9 mouse cellular contexts compared by ENCODE assay signal in genomic region chr7:16890536-16890935, GRCm38 (mm10). TPM values are rescaled to one million over a fixed set of nuclear protein-coding genes. Genes with fewer than 3 reads are reported as not detected.
DNase-seq lines count a peak whose midpoint lies in the region; ATAC-seq and TF ChIP-seq lines count a peak whose summit lies in the region.
"Had no signal": no experiment of that assay in that cellular context is flagged by ENCODE, and none has a peak within 500 bp of the region (broad histone marks: within the 10 kb centered on the region; RNA-seq: fewer than 3 reads in every experiment).

No protein-coding gene starts in this region.

- H3K27ac ChIP-seq in embryonic facial prominence, embryonic 14.5 days (replicated peaks; ENCODE audit: low read depth, low read length) = peak overlapping the region; percentile 93
- no peak overlapping the region for H3K27ac ChIP-seq in hindbrain, embryonic 16.5 days (ENCODE audit: low read depth, low read length)
- peak overlapping the region; percentile 66 for H3K27ac ChIP-seq in lung, postnatal 0 days (ENCODE audit: low read length)

- H3K4me1 ChIP-seq in embryonic facial prominence, embryonic 14.5 days (ENCODE audit: control insufficient read depth, insufficient read depth, low read length) = peaks cover 34% of the 10 kb centered on the region
- peaks cover 21% of the 10 kb centered on the region for H3K4me1 ChIP-seq in hindbrain, embryonic 16.5 days (ENCODE audit: control insufficient read depth, insufficient read depth, low read depth, low read length)
- H3K4me1 ChIP-seq in lung, postnatal 0 days (ENCODE audit: insufficient read depth, low read depth, low read length) = 0 out of 2 replicates have a peak, but pooled peaks cover 3% of the 10 kb centered on the region

- peak overlapping the region; percentile 46; the same call in 1 of the 2 replicates for H3K9ac ChIP-seq in embryonic facial prominence, embryonic 14.5 days (ENCODE audit: low read depth, low read length)
- peak overlapping the region; percentile 23; the same call in 1 of the 2 replicates for H3K9ac ChIP-seq in hindbrain, embryonic 16.5 days (ENCODE audit: low read depth, low read length)
- H3K9ac ChIP-seq in lung, postnatal 0 days (replicated peaks; ENCODE audit: low read depth) = no peak overlapping the region

- H3K9me3 ChIP-seq in embryonic facial prominence, embryonic 14.5 days (ENCODE audit: control insufficient read depth, low read length) = peaks cover 9% of the 10 kb centered on the region; the same call in 1 of the 2 replicates
- peaks cover 6% of the 10 kb centered on the region for H3K9me3 ChIP-seq in hindbrain, embryonic 16.5 days (ENCODE audit: control insufficient read depth, low read length)
- no peaks in the 10 kb centered on the region for H3K9me3 ChIP-seq in lung, postnatal 0 days (ENCODE audit: low read length)

- peaks cover 30% of the 10 kb centered on the region for H3K36me3 ChIP-seq in embryonic facial prominence, embryonic 14.5 days (ENCODE audit: control insufficient read depth, insufficient read depth, low read length)
- H3K36me3 ChIP-seq in hindbrain, embryonic 16.5 days (ENCODE audit: control insufficient read depth, insufficient read depth, low read length) = peaks cover 10% of the 10 kb centered on the region; the same call in 1 of the 2 replicates
- H3K36me3 ChIP-seq in lung, postnatal 0 days (ENCODE audit: insufficient read depth, low read length) = no peaks in the 10 kb centered on the region

- peak overlapping the region; percentile 64 for H3K4me2 ChIP-seq in embryonic facial prominence, embryonic 14.5 days (ENCODE audit: low read depth, low read length)
- H3K4me2 ChIP-seq in hindbrain, embryonic 16.5 days (ENCODE audit: low read length) = no peak overlapping the region
- no peak overlapping the region for H3K4me2 ChIP-seq in lung, postnatal 0 days (replicated peaks; ENCODE audit: low read depth, low read length)

- ATAC-seq in embryonic facial prominence, embryonic 14.5 days (ENCODE audit: low read depth) = no peak
- no peak for ATAC-seq in hindbrain, embryonic 16.5 days
- no peak for ATAC-seq in lung, postnatal 0 days
- no peak for ATAC-seq in megakaryocyte progenitor cell, adult 5-6 weeks (replicated peaks; ENCODE audit: poor library complexity)

- no peaks in the 10 kb centered on the region for H3K27me3 ChIP-seq in embryonic facial prominence, embryonic 14.5 days (replicated peaks; ENCODE audit: control insufficient read depth, insufficient read depth, low read length)
- H3K27me3 ChIP-seq in hindbrain, embryonic 16.5 days (replicated peaks; ENCODE audit: control insufficient read depth, insufficient read depth, low read length) = peaks cover 8% of the 10 kb centered on the region
- peaks cover 24% of the 10 kb centered on the region for H3K27me3 ChIP-seq in lung, postnatal 0 days (replicated peaks; ENCODE audit: insufficient read depth, low read length)

- peak overlapping the region; percentile 39 for H3K4me3 ChIP-seq in embryonic facial prominence, embryonic 14.5 days (ENCODE audit: low read depth, low read length)
- H3K4me3 ChIP-seq in hindbrain, embryonic 16.5 days (ENCODE audit: low read length) = no peak overlapping the region
- no peak overlapping the region for H3K4me3 ChIP-seq in lung, postnatal 0 days (ENCODE audit: low read depth, low read length)

- WGBS in embryonic facial prominence, embryonic 14.5 days = 16% methylated on average over 6 of the region's 6 CpGs
- 50% methylated on average over 6 of the region's 6 CpGs for WGBS in hindbrain, embryonic 16.5 days
- 35% methylated on average over 6 of the region's 6 CpGs for WGBS in lung, postnatal 0 days

- peak; percentile 30 for DNase-seq in gastrocnemius, adult 18-20 months (ENCODE audit: low spot score)
- no peak for DNase-seq in gastrocnemius, postnatal 4 days (ENCODE audit: low spot score in 2 of 2)
- DNase-seq in embryonic facial prominence, embryonic 14.5 days (ENCODE audit: low spot score) = no peak
- DNase-seq in lung, postnatal 0 days (ENCODE audit: low spot score) = peak; percentile 54
- DNase-seq in layer of hippocampus, adult 9-11 months = no peak
- DNase-seq in spleen, postnatal 14 days (ENCODE audit: low spot score in 2 of 2) = no peak

- TF ChIP-seq CTCF in lung, postnatal 0 days (IDR thresholded peaks at IDR 0.05) = no peak

- no peak for TF ChIP-seq EP300 in lung, postnatal 0 days (IDR thresholded peaks at IDR 0.05)

RNA-seq across cellular contexts. Expression of gene Gng8, which starts 1.1 kb away (rescaled TPM):
- under 1 TPM; 0.37 to 0.71 TPM for total RNA-seq in gastrocnemius, adult 18-20 months (2021)
- total RNA-seq in gastrocnemius, postnatal 4 days (2021) = 1 to 10 TPM; 2.6 TPM
- polyA plus RNA-seq in embryonic facial prominence, embryonic 14.5 days (2014; fragmentation: Nextera tagmentation; extraction: Ambion mirVana) = 27.0 and 29.1 TPM in 2 replicates
- polyA plus RNA-seq in hindbrain, embryonic 16.5 days (2015; fragmentation: Nextera tagmentation; extraction: Ambion mirVana) = 1.5 and 1.6 TPM in 2 replicates
- polyA plus RNA-seq in lung, postnatal 0 days (2015; fragmentation: Nextera tagmentation; extraction: Ambion mirVana) = 5.2 and 6.6 TPM in 2 replicates
- not detected in 2 replicates for total RNA-seq in megakaryocyte progenitor cell, adult 5-6 weeks (2015)
- total RNA-seq in megakaryocyte progenitor cell, adult 5-6 weeks (2017) = not detected in 2 replicates

RNA-seq across cellular contexts. Expression of gene Dact3, which starts 15.4 kb away (rescaled TPM):
- total RNA-seq in gastrocnemius, adult 18-20 months (2021) = 1 to 10 TPM in 1 of 2 experiments, under 1 TPM in 1; 0.89 to 1.6 TPM
- total RNA-seq in gastrocnemius, postnatal 4 days (2021) = 10 to 100 TPM; 17.8 to 19.0 TPM
- polyA plus RNA-seq in embryonic facial prominence, embryonic 14.5 days (2014; fragmentation: Nextera tagmentation; extraction: Ambion mirVana) = 7.2 and 7.6 TPM in 2 replicates
- 2.9 and 3.5 TPM in 2 replicates for polyA plus RNA-seq in hindbrain, embryonic 16.5 days (2015; fragmentation: Nextera tagmentation; extraction: Ambion mirVana)
- polyA plus RNA-seq in lung, postnatal 0 days (2015; fragmentation: Nextera tagmentation; extraction: Ambion mirVana) = 4.2 and 4.3 TPM in 2 replicates
- not detected in 2 replicates for total RNA-seq in megakaryocyte progenitor cell, adult 5-6 weeks (2015)
- 0.04 and 0.17 TPM in 2 replicates for total RNA-seq in megakaryocyte progenitor cell, adult 5-6 weeks (2017)

RNA-seq across cellular contexts. Expression of gene Ptgir, which starts 15.8 kb away (rescaled TPM):
- total RNA-seq in gastrocnemius, adult 18-20 months (2021) = 1 to 10 TPM in 1 of 2 experiments, under 1 TPM in 1; 0.39 to 2.2 TPM
- total RNA-seq in gastrocnemius, postnatal 4 days (2021) = 1 to 10 TPM; 2.6 to 3.3 TPM
- polyA plus RNA-seq in embryonic facial prominence, embryonic 14.5 days (2014; fragmentation: Nextera tagmentation; extraction: Ambion mirVana) = 1.8 and 1.9 TPM in 2 replicates
- 0.14 and 0.26 TPM in 2 replicates for polyA plus RNA-seq in hindbrain, embryonic 16.5 days (2015; fragmentation: Nextera tagmentation; extraction: Ambion mirVana)
- polyA plus RNA-seq in lung, postnatal 0 days (2015; fragmentation: Nextera tagmentation; extraction: Ambion mirVana) = 2.0 and 2.4 TPM in 2 replicates
- total RNA-seq in megakaryocyte progenitor cell, adult 5-6 weeks (2015) = 2.1 and 2.6 TPM in 2 replicates
- 1.8 and 4.0 TPM in 2 replicates for total RNA-seq in megakaryocyte progenitor cell, adult 5-6 weeks (2017)
- total RNA-seq: layer of hippocampus, adult 8-10 months had no signal

RNA-seq across cellular contexts. Expression of gene Calm3, which starts 33.4 kb away (rescaled TPM):
- 100 to 1,000 TPM; 334 to 349 TPM for total RNA-seq in gastrocnemius, adult 18-20 months (2021)
- total RNA-seq in gastrocnemius, postnatal 4 days (2021) = 100 to 1,000 TPM; 189 to 234 TPM
- polyA plus RNA-seq in embryonic facial prominence, embryonic 14.5 days (2014; fragmentation: Nextera tagmentation; extraction: Ambion mirVana) = 164 and 189 TPM in 2 replicates
- 419 and 442 TPM in 2 replicates for polyA plus RNA-seq in hindbrain, embryonic 16.5 days (2015; fragmentation: Nextera tagmentation; extraction: Ambion mirVana)
- 61.7 and 63.6 TPM in 2 replicates for polyA plus RNA-seq in lung, postnatal 0 days (2015; fragmentation: Nextera tagmentation; extraction: Ambion mirVana)
- total RNA-seq in megakaryocyte progenitor cell, adult 5-6 weeks (2015) = 125 and 150 TPM in 2 replicates
- total RNA-seq in megakaryocyte progenitor cell, adult 5-6 weeks (2017) = 419 and 440 TPM in 2 replicates

RNA-seq across cellular contexts. Expression of gene Prkd2, which starts 47.8 kb away (rescaled TPM):
- 1 to 10 TPM; 4.9 to 5.9 TPM for total RNA-seq in gastrocnemius, adult 18-20 months (2021)
- total RNA-seq in gastrocnemius, postnatal 4 days (2021) = 10 to 100 TPM; 16.8 to 17.4 TPM
- 14.4 and 16.5 TPM in 2 replicates for polyA plus RNA-seq in embryonic facial prominence, embryonic 14.5 days (2014; fragmentation: Nextera tagmentation; extraction: Ambion mirVana)
- polyA plus RNA-seq in hindbrain, embryonic 16.5 days (2015; fragmentation: Nextera tagmentation; extraction: Ambion mirVana) = 5.2 and 6.5 TPM in 2 replicates
- 26.1 and 29.0 TPM in 2 replicates for polyA plus RNA-seq in lung, postnatal 0 days (2015; fragmentation: Nextera tagmentation; extraction: Ambion mirVana)
- 6.2 and 8.8 TPM in 2 replicates for total RNA-seq in megakaryocyte progenitor cell, adult 5-6 weeks (2015)
- 6.0 and 8.8 TPM in 2 replicates for total RNA-seq in megakaryocyte progenitor cell, adult 5-6 weeks (2017)

Comparison
In these comparisons a context has a peak if more than half of its experiments do, and no peak if none do; other contexts are left out.
1. DNase-seq: peak in gastrocnemius, adult 18-20 months (single experiment) and lung, postnatal 0 days (single experiment); none in gastrocnemius, postnatal 4 days (0 of 2), embryonic facial prominence, embryonic 14.5 days (single experiment), layer of hippocampus, adult 9-11 months (single experiment) and spleen, postnatal 14 days (0 of 2).
2. RNA of gene Dact3, which starts 15.4 kb away (total RNA-seq): 17.8 to 19.0 TPM in gastrocnemius, postnatal 4 days; 0.89 to 1.6 TPM in gastrocnemius, adult 18-20 months and 0.04 to 0.17 TPM in megakaryocyte progenitor cell, adult 5-6 weeks; every median in the first group is over 4 times any median in the second.